Mouse (Mus musculus): ENCODE results near the gene Gm9376.

GRCm38 (mm10) chr14:118220885-118221284 lies 45.9 kb upstream of the Gm9376 start:
- TF ChIP-seq CTCF (IDR thresholded peaks at IDR 0.05; ENCODE audit: borderline replicate concordance, insufficient read depth, low read depth, low read length) (no peak), POLR2A (IDR thresholded peaks at IDR 0.05; ENCODE audit: borderline replicate concordance, insufficient read depth, low read length) (no peak)
